Mouse (Mus musculus) neural tube, embryonic 15.5 days (tissue): ENCODE data around the gene Fbxo3. TPM values are rescaled to one million over a fixed set of nuclear protein-coding genes. Genes with fewer than 3 reads are reported as not detected.
"Not testable (repeated sequence)": the region's sequence is repeated elsewhere in the genome, so short reads cannot be mapped to it uniquely, and the experiment has no call there.

Source experiments
- ATAC-seq: fragments of 200-750 bp; cut with Nextera tagmentation; 2 replicates; pipeline ENCODE4 v1.8.0; 2017; ENCODE audit warnings: mild to moderate bottlenecking, moderate TSS enrichment, moderate library complexity; ENCODE audit not compliant: low FRiP score
- H3K27ac ChIP-seq: fragments of 300-500 bp; sonication (generic); replicated peaks from 2 replicates; pipeline ENCODE4 v1.5.1; 2015; ENCODE audit warnings: mild to moderate bottlenecking, inconsistent platforms
- H3K27me3 ChIP-seq: fragments of 300-500 bp; sonication (generic); replicated peaks from 2 replicates; pipeline ENCODE4 v1.6.1; 2015; ENCODE audit warnings: inconsistent platforms
- H3K36me3 ChIP-seq: fragments of 300-500 bp; sonication (generic); 2 replicates; pipeline ENCODE4 v1.6.1; 2015; ENCODE audit warnings: inconsistent platforms
- H3K4me1 ChIP-seq: fragments of 300-500 bp; sonication (generic); 2 replicates; pipeline ENCODE4 v1.6.1; 2015; ENCODE audit warnings: inconsistent platforms
- H3K4me2 ChIP-seq: fragments of 300-500 bp; sonication (generic); 2 replicates; pipeline ENCODE4 v1.6.1; 2015; ENCODE audit warnings: inconsistent platforms, mild to moderate bottlenecking, moderate library complexity
- H3K4me3 ChIP-seq: fragments of 300-500 bp; sonication (generic); replicated peaks from 2 replicates; pipeline ENCODE4 v1.5.1; 2015; ENCODE audit warnings: mild to moderate bottlenecking, inconsistent platforms
- H3K9ac ChIP-seq: fragments of 300-500 bp; sonication (generic); replicated peaks from 2 replicates; pipeline ENCODE4 v1.6.1; 2015; ENCODE audit warnings: mild to moderate bottlenecking, inconsistent platforms
- H3K9me3 ChIP-seq: fragments of 300-500 bp; sonication (generic); replicated peaks from 2 replicates; pipeline ENCODE4 v1.6.1; 2016; ENCODE audit warnings: inconsistent platforms
- WGBS: fragments of 180-500 bp; shearing (Covaris S2); methylation state at CpG from one replicate; pipeline ENCODE4 v1.1.7; 2015; ENCODE audit warnings: mixed read lengths; 5-methylcytosine and 5-hydroxymethylcytosine counted together
- polyA plus RNA-seq: library from polyadenylated mRNA; unstranded; fragments of >200 nt; fragmentation: Nextera tagmentation; extraction: Ambion mirVana; gene quantifications from 2 replicates; pipeline ENCODE4 v1.2.1, GENCODE M21; 2015

Fbxo3 gene
- polyA plus RNA-seq, 1 experiment from 2014 or later: 70.9 TPM

DNA sequence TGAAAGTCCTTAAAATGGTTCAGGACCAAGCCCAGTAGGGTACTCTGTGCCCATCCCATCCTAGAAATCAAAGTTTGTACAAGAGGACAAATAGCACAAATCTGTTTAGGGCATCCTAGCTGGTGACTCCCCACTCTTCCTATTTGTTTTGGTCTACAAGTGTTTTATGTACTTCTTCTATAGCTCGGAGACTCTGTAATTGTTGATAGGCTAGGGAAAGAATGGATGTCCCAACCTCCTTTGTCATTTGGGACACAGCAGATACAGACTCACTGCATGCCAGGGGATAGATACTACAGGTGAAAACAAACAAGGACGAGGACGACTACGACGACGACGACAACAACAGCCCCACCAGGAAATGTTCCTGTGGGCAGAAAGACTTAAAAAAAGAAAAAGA is 40.9 kb downstream of the Fbxo3 start, which contains the start of gene Gm10799:
Gene Gm10799, minus strand, starts transcription at position 101 of the 400 bp plus-strand sequence.
- H3K27ac ChIP-seq, H3K4me3 ChIP-seq, H3K4me2 ChIP-seq, H3K9me3 ChIP-seq, H3K9ac ChIP-seq, H3K27me3 ChIP-seq, H3K4me1 ChIP-seq, ATAC-seq, H3K36me3 ChIP-seq: not testable (repeated sequence)
- 74% methylated on average over 7 of the region's 7 CpGs for WGBS

DNA sequence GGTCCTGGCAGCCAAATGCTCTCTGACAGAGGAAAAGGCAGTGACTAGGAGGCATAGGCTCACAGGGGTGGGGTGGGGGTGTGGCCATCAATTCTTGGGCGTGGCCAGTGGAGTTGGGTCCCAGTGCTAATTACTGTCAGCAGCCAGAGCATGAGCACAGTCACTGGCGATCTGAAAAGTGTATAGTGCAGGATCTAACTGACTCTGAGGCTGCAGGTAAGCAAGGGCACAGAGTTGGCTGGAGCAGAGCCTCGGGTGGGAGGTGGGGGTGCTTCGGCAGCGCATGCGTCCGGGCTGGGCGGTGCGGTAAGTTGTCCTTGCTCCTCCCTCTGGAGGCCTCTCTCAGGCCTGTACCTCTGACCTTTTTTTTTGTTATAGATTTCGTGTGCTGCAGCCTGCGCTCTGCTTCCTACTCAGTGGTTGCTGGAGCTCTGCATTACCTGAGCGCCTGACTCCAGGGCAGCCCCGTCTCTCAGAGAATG is 42.2 kb downstream of the Fbxo3 start, which contains the start of gene Cd59b:
Gene Cd59b, plus strand, starts transcription at position 146 of the 482 bp plus-strand sequence.
- ATAC-seq: peak; percentile 83
- H3K9ac ChIP-seq: 0 out of 2 replicates have a peak within 1 kb of the TSS, but pooled peaks have one; percentile 5
- no peak within 1 kb of the TSS for H3K27ac ChIP-seq
- peaks cover 9% of the 10 kb centered on the region for H3K4me1 ChIP-seq
- H3K9me3 ChIP-seq: no peaks in the 10 kb centered on the region
- WGBS: 8% methylated on average over 13 of the region's 13 CpGs
- H3K27me3 ChIP-seq: no peaks in the 10 kb centered on the region
- peak within 1 kb of the TSS; percentile 62 for H3K4me2 ChIP-seq
- H3K36me3 ChIP-seq: no peaks in the 10 kb centered on the region
- peak within 1 kb of the TSS; percentile 39 for H3K4me3 ChIP-seq

DNA sequence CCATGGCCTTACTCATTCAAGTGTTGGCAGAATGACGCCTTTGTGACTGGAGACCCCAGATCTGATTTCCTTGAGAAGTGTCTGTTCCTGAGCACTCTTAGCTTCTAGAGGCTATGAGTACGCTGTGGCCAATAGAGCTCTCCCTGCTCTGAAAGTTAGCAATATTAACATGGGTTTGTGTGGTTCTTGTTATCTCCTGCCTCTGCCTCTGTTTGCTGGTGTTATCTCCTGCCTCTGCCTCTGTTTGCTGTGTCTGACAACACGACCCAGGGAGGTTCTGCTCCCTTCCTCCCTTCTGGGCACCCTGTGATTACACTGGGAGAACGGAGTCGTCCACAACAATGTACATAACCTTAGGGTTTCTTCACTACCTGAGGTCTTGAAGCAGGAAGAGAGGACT is 50.8 kb downstream of the Fbxo3 start:
- not testable (repeated sequence) for H3K4me3 ChIP-seq, H3K9me3 ChIP-seq, H3K4me1 ChIP-seq, H3K27ac ChIP-seq, H3K36me3 ChIP-seq, H3K27me3 ChIP-seq, H3K4me2 ChIP-seq, ATAC-seq, H3K9ac ChIP-seq
- WGBS: 79% methylated on average over 5 of the region's 5 CpGs

DNA sequence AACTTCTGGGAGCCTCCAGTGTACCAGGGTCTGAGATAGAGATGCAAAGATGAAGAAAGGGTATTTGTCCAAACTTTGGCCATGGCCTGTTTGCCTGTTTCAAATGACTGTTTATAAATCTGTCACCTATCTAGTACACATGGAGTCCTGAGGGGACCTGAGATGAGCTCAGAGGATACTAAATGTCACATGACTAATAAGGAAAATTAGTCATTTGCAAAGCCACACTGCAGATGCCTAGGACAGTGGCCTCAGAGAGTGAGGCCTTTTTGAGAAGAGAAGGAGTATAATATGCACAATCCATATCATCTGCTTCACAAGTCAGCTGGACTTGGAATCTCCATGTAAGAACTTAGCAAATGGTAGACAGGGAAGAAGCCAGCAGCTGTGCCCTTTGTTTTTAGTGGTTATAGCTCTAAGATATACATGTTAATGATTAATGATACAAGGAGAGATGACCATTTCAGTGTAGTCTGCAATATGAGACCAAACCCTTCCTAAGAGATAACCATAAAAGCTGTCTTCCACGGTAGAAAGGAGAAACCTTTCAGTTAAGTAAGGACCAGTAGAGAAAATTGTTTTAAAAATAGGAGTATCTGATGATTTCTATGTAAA is 54.0 kb downstream of the Fbxo3 start:
- H3K36me3 ChIP-seq, H3K27me3 ChIP-seq, H3K4me2 ChIP-seq, ATAC-seq, H3K4me3 ChIP-seq, H3K9ac ChIP-seq, H3K27ac ChIP-seq, H3K4me1 ChIP-seq, H3K9me3 ChIP-seq: not testable (repeated sequence)
- no CpG with 5 or more reads among the region's 1 CpGs for WGBS

DNA sequence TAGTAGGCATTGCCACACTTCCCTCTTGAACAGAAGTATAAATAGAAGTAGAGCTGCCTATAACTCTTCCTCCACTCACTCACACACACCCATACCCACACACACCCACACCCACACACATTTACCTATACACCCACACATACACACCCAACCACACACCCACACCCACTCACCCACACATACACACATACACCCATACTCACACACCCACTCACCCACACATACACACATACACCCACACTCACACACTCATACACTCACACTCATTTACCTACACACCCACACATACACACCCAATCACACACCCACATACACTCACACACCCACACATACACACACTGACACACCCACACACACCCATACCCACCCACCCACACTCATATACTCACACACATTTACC is 55.0 kb downstream of the Fbxo3 start:
- no peak overlapping the region for H3K4me2 ChIP-seq
- H3K36me3 ChIP-seq: no peaks in the 10 kb centered on the region
- no peaks in the 10 kb centered on the region for H3K4me1 ChIP-seq
- H3K27me3 ChIP-seq: no peaks in the 10 kb centered on the region
- H3K9me3 ChIP-seq: no peaks in the 10 kb centered on the region
- no peak overlapping the region for H3K4me3 ChIP-seq
- no peak overlapping the region for H3K9ac ChIP-seq
- no peak overlapping the region for H3K27ac ChIP-seq
- ATAC-seq: no peak

DNA sequence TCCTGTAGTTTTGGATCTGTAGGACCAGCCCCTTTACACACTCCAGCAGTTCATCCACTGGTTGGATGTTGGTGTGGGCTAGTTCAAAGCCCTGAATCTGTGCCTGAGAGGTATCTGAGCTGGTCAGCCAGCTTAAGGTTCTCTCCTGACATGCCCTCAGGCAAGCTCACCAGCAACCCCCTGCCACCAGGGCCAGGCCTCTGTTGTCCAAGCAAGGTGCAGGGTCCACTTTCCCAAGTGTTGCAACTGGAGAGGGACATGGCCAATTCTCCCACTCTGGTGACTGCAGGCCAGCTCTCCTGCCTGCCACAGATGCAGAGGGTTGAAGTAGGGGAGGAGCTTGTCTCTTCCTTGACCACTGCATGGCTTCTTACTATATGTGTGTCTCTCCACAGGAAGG is 56.5 kb downstream of the Fbxo3 start:
- not testable (repeated sequence) for H3K4me2 ChIP-seq, H3K4me3 ChIP-seq, ATAC-seq, H3K36me3 ChIP-seq, H3K9ac ChIP-seq, H3K27ac ChIP-seq, H3K9me3 ChIP-seq, H3K4me1 ChIP-seq, H3K27me3 ChIP-seq

DNA sequence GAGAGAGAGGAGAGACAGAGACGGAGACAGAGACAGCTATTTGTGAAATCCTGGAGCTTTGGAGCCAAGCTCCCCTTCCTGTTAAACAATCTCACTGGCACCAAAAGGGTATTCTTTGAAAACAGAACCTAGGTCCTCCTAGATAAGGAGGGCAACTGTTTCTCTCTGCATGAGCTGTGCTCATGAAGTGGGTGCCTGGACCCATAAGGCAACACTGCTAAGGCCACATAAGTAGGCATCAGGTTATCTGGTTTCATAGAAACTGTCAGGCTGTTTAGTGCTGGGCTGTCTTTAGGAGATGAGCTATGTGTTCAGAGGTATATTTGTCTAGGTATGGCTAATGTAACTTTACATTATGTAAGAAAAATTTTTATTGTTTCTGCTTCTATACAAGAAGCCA is 60.0 kb downstream of the Fbxo3 start:
- not testable (repeated sequence) for ATAC-seq, H3K9ac ChIP-seq, H3K36me3 ChIP-seq, H3K4me2 ChIP-seq, H3K4me3 ChIP-seq, H3K27ac ChIP-seq, H3K9me3 ChIP-seq, H3K4me1 ChIP-seq, H3K27me3 ChIP-seq
- 91% methylated on average over 1 of the region's 1 CpGs for WGBS

DNA sequence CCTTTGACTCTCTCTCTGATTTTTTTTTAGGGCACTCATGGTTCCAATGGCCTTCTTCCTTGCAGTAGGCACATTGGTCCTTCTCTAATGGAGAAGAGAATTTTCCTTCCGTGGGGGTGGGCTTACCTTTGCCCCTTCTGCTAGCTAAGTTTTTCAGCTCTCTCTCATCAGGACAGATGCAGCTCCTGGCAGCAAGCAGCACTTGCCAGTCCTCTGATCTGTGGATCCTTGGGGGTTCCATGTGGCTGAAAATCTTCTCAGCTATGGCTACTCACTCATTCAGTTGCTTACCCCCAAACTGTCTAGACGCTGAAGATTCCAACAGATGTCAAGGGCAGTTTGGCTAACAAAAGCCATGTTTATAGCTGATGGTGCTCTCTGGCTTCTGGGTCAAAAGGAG is 65.8 kb downstream of the Fbxo3 start:
- Histone ChIP-seq H3K4me1 (peaks cover 10% of the 10 kb centered on the region; the same call in 1 of the 2 replicates), H3K4me2 (no peak overlapping the region), H3K9ac (no peak overlapping the region), H3K36me3 (no peaks in the 10 kb centered on the region), H3K27me3 (no peaks in the 10 kb centered on the region), H3K4me3 (no peak overlapping the region), H3K27ac (no peak overlapping the region), H3K9me3 (no peaks in the 10 kb centered on the region)
- WGBS: 78% methylated on average over 2 of the region's 2 CpGs
- ATAC-seq: no peak

DNA sequence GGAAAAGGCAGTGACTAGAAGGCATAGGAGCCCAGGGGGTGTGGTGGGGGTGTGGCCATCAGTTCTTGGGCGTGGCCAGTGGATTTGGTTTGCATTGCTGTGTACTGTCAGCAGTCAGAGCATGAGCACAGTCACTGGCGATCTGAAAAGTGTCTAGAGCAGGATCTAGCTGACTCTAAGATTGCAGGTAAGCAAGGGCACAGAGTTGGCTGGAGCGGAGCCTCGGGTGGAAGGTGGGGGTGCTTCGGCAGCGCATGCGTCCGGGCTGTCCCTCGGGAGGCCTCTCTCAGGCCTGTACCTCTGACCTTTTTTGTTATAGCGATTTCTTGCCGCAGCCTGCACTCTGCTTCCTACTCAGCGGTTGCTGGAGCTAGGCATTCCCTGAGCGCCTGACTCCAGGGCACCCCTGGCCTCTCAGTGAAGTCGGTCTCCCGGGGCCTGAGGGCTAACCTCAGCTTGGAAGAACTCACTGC is 68.3 kb downstream of the Fbxo3 start, which contains the start of gene Cd59a:
Gene Cd59a, plus strand, starts transcription at position 61 of the 473 bp plus-strand sequence.
- H3K9ac ChIP-seq: peak within 1 kb of the TSS; percentile 30
- H3K27me3 ChIP-seq: no peaks in the 10 kb centered on the region
- H3K4me2 ChIP-seq: peak within 1 kb of the TSS; percentile 56
- peak within 1 kb of the TSS; percentile 43 for H3K4me3 ChIP-seq
- H3K9me3 ChIP-seq: no peaks in the 10 kb centered on the region
- ATAC-seq: peak; percentile 90
- peaks cover 10% of the 10 kb centered on the region; the same call in 1 of the 2 replicates for H3K4me1 ChIP-seq
- H3K27ac ChIP-seq: peak within 1 kb of the TSS; percentile 57
- no peaks in the 10 kb centered on the region for H3K36me3 ChIP-seq
- WGBS: 6% methylated on average over 15 of the region's 15 CpGs

DNA sequence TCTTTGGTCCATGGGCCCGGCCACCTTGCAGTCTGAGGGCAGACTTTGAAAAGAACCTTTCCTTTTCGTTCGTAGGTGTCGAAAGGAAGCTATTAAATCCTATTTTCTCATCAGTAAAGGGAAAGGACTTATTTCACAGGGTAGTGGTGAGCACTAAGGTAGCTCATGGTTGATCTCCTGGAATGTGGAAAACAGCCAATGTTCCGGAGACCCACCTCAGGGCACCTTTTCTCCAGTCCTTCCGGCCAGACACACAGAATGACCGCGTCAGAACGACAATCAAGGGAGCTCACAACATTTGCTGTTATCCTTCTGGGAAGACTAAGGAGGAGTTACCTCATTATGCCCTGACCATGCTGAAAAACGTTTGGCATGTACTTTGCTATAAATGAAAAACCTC is 68.7 kb downstream of the Fbxo3 start:
- no peaks in the 10 kb centered on the region for H3K9me3 ChIP-seq
- WGBS: 41% methylated on average over 10 of the region's 10 CpGs
- H3K4me1 ChIP-seq: peaks cover 10% of the 10 kb centered on the region; the same call in 1 of the 2 replicates
- H3K4me2 ChIP-seq: peak overlapping the region; percentile 56
- H3K36me3 ChIP-seq: no peaks in the 10 kb centered on the region
- H3K27me3 ChIP-seq: no peaks in the 10 kb centered on the region
- peak overlapping the region; percentile 43 for H3K4me3 ChIP-seq
- H3K9ac ChIP-seq: peak overlapping the region; percentile 30
- peak overlapping the region; percentile 57 for H3K27ac ChIP-seq
- 0 out of 2 replicates have a peak, but pooled peaks have one; percentile 12 for ATAC-seq

DNA sequence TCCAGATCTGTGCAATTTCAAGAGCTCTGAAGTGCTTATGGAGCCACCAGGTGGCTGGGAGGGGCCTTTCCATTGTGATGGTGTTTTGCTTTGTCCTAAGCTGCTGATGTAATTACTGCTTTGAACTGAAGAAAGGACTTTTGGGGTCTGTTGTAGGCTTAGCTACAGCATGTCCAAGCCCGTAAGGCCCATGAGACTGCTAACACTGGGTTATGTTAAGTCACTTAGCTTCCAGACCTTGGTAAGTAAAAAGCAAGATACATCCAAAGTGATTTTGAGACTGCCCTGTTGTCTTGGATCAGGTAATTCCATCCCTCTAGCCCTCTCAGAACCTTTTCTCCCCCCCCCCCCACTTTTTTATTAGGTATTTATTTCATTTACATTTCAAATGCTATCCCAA is 69.3 kb downstream of the Fbxo3 start:
- H3K27ac ChIP-seq, ATAC-seq, H3K36me3 ChIP-seq, H3K27me3 ChIP-seq, H3K4me1 ChIP-seq, H3K9ac ChIP-seq, H3K4me3 ChIP-seq, H3K9me3 ChIP-seq, H3K4me2 ChIP-seq: not testable (repeated sequence)
- WGBS: 66% methylated on average over 1 of the region's 1 CpGs

DNA sequence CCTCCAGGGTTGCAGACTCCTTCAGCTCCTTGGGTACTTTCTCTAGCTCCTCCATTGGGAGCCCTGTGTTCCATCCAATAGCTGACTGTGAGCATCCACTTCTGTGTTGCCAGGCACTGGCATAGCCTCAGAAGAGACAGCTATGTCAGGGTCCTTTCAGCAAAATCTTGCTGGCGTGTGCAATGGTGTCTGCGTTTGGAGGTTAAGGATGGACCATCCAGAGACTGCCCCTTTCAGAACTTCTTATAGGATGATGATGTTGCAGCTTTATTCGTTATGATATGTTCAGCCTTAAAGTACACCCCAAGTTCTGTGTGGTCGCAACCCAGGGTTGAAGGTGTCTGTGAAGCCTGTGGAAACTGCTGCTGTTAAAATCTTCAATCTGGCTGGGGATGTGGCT is 69.9 kb downstream of the Fbxo3 start:
- H3K4me1 ChIP-seq, H3K4me3 ChIP-seq, H3K27me3 ChIP-seq, H3K9me3 ChIP-seq, H3K36me3 ChIP-seq, H3K9ac ChIP-seq, H3K27ac ChIP-seq, H3K4me2 ChIP-seq, ATAC-seq: not testable (repeated sequence)
- 95% methylated on average over 4 of the region's 4 CpGs for WGBS
